Comparison of ENCODE assay signal across 8 mouse cellular contexts in genomic region chr11:102185677-102186076, GRCm38 (mm10). TPM values are rescaled to one million over a fixed set of nuclear protein-coding genes. Genes with fewer than 3 reads are reported as not detected.
DNase-seq lines count a peak whose midpoint lies in the region; ATAC-seq and TF ChIP-seq lines count a peak whose summit lies in the region.

No protein-coding gene starts in this region.

- no peak overlapping the region for H3K9ac ChIP-seq in heart, embryonic 12.5 days
- peak overlapping the region; percentile 90 for H3K9ac ChIP-seq in hindbrain, embryonic 14.5 days
- H3K9ac ChIP-seq in midbrain, embryonic 12.5 days (replicated peaks) = peak overlapping the region; percentile 91; the same call in 1 of the 2 replicates

- WGBS in heart, embryonic 12.5 days = 50% methylated on average over 3 of the region's 3 CpGs
- 57% methylated on average over 3 of the region's 3 CpGs for WGBS in hindbrain, embryonic 14.5 days
- WGBS in midbrain, embryonic 12.5 days = 63% methylated on average over 3 of the region's 3 CpGs

- H3K4me1 ChIP-seq in heart, embryonic 12.5 days (replicated peaks) = peaks cover 20% of the 10 kb centered on the region
- H3K4me1 ChIP-seq in G1E (ENCODE audit: insufficient read depth, low read depth, low read length) = peaks cover 51% of the 10 kb centered on the region
- peaks cover 25% of the 10 kb centered on the region for H3K4me1 ChIP-seq in hindbrain, embryonic 14.5 days (replicated peaks; ENCODE audit: control insufficient read depth, insufficient read depth, low read length)
- H3K4me1 ChIP-seq in midbrain, embryonic 12.5 days = peaks cover 27% of the 10 kb centered on the region

- no peak for ATAC-seq in heart, embryonic 12.5 days (ENCODE audit: insufficient number of reproducible peaks, low FRiP score)
- no peak for ATAC-seq in G1E (ENCODE audit: extremely low read depth, insufficient number of reproducible peaks, low FRiP score, poor library complexity, severe bottlenecking)
- ATAC-seq in hindbrain, embryonic 14.5 days (ENCODE audit: low FRiP score) = no peak
- no peak for ATAC-seq in midbrain, embryonic 12.5 days (ENCODE audit: low FRiP score, low read depth)

- H3K9me3 ChIP-seq in heart, embryonic 12.5 days (replicated peaks) = no peaks in the 10 kb centered on the region
- no peaks in the 10 kb centered on the region for H3K9me3 ChIP-seq in G1E (replicated peaks)
- no peaks in the 10 kb centered on the region for H3K9me3 ChIP-seq in hindbrain, embryonic 14.5 days (ENCODE audit: control insufficient read depth, low read length)
- no peaks in the 10 kb centered on the region for H3K9me3 ChIP-seq in midbrain, embryonic 12.5 days

- peaks cover 20% of the 10 kb centered on the region for H3K36me3 ChIP-seq in heart, embryonic 12.5 days
- H3K36me3 ChIP-seq in G1E (replicated peaks) = peaks cover 27% of the 10 kb centered on the region
- peaks cover 20% of the 10 kb centered on the region for H3K36me3 ChIP-seq in hindbrain, embryonic 14.5 days (replicated peaks; ENCODE audit: control insufficient read depth, insufficient read depth)
- peaks cover 18% of the 10 kb centered on the region for H3K36me3 ChIP-seq in midbrain, embryonic 12.5 days

- H3K27ac ChIP-seq in heart, embryonic 12.5 days (ENCODE audit: poor library complexity, severe bottlenecking) = no peak overlapping the region; the same call in 1 of the 2 replicates
- H3K27ac ChIP-seq in hindbrain, embryonic 14.5 days = peak overlapping the region; percentile 97
- H3K27ac ChIP-seq in midbrain, embryonic 12.5 days (replicated peaks) = peak overlapping the region; percentile 94; the same call in 1 of the 2 replicates

- H3K27me3 ChIP-seq in heart, embryonic 12.5 days (replicated peaks) = no peaks in the 10 kb centered on the region
- H3K27me3 ChIP-seq in G1E (ENCODE audit: insufficient read depth, low read length) = no peaks in the 10 kb centered on the region
- no peaks in the 10 kb centered on the region for H3K27me3 ChIP-seq in hindbrain, embryonic 14.5 days (ENCODE audit: control insufficient read depth, insufficient read depth, low read length)
- H3K27me3 ChIP-seq in midbrain, embryonic 12.5 days = no peaks in the 10 kb centered on the region

- peak overlapping the region; percentile 99 for H3K4me3 ChIP-seq in heart, embryonic 12.5 days
- peak overlapping the region; percentile 86; the same call in 1 of the 2 replicates for H3K4me3 ChIP-seq in G1E (ENCODE audit: low read depth, low read length)
- H3K4me3 ChIP-seq in hindbrain, embryonic 14.5 days (replicated peaks; ENCODE audit: low read length) = peak overlapping the region; percentile 83
- H3K4me3 ChIP-seq in midbrain, embryonic 12.5 days = peak overlapping the region; percentile 88

- H3K4me2 ChIP-seq in heart, embryonic 12.5 days = no peak overlapping the region
- peak overlapping the region; percentile 83 for H3K4me2 ChIP-seq in hindbrain, embryonic 14.5 days (replicated peaks)
- peak overlapping the region; percentile 84 for H3K4me2 ChIP-seq in midbrain, embryonic 12.5 days (replicated peaks)

- intact Hi-C loops in heart, postnatal 25 days (cut with DNase I) = loop anchor here (2.0 kb wide), 1 partner anchor 63 kb away; the partner anchor contains the start of gene BC030867
- intact Hi-C loops in left cerebral cortex, postnatal 4 days (cut with DNase I) = no loop called here

- no peak for DNase-seq in heart, postnatal 25 days (ENCODE audit: low spot score)
- DNase-seq in G1E (ENCODE audit: low spot score) = no peak
- DNase-seq in hindbrain, embryonic 14.5 days (ENCODE audit: low spot score) = no peak
- DNase-seq in embryo, embryonic 11 days = no peak
- no peak for DNase-seq in cerebellum, adult 11-12 months
- no peak for DNase-seq in left cerebral cortex, postnatal 4 days

- no peak for TF ChIP-seq CTCF in G1E (IDR thresholded peaks at IDR 0.05; ENCODE audit: low read depth, low read length)

RNA-seq across cellular contexts. Expression of gene Lsm12, which starts 0.6 kb away (rescaled TPM):
- polyA plus RNA-seq in heart, embryonic 12.5 days (2016; fragmentation: Nextera tagmentation; extraction: Ambion mirVana) = 90.9 and 94.3 TPM in 2 replicates
- 10 to 100 TPM; 46.6 to 51.5 TPM for total RNA-seq in heart, postnatal 25 days (2021)
- total RNA-seq in G1E (2014; fragmentation: Nextera tagmentation) = 160 and 182 TPM in 2 replicates
- total RNA-seq in G1E (2017) = 44.1 and 51.8 TPM in 2 replicates
- polyA plus RNA-seq in G1E (2012) = 114 and 136 TPM in 2 replicates
- 78.6 and 81.9 TPM in 2 replicates for polyA plus RNA-seq in hindbrain, embryonic 14.5 days (2014; fragmentation: Nextera tagmentation; extraction: Ambion mirVana)
- polyA plus RNA-seq in midbrain, embryonic 12.5 days (2016; fragmentation: Nextera tagmentation; extraction: Ambion mirVana) = 112 and 119 TPM in 2 replicates
- 10 to 100 TPM; 84.5 to 86.0 TPM for total RNA-seq in left cerebral cortex, postnatal 4 days (2021)

RNA-seq across cellular contexts. Expression of gene G6pc3, which starts 3.7 kb away (rescaled TPM):
- polyA plus RNA-seq in heart, embryonic 12.5 days (2016; fragmentation: Nextera tagmentation; extraction: Ambion mirVana) = 27.1 and 28.0 TPM in 2 replicates
- 10 to 100 TPM; 40.3 to 41.8 TPM for total RNA-seq in heart, postnatal 25 days (2021)
- total RNA-seq in G1E (2014; fragmentation: Nextera tagmentation) = 37.8 and 45.9 TPM in 2 replicates
- 12.4 and 13.1 TPM in 2 replicates for total RNA-seq in G1E (2017)
- 14.6 and 14.8 TPM in 2 replicates for polyA plus RNA-seq in G1E (2012)
- 39.9 and 42.3 TPM in 2 replicates for polyA plus RNA-seq in hindbrain, embryonic 14.5 days (2014; fragmentation: Nextera tagmentation; extraction: Ambion mirVana)
- 27.6 and 29.7 TPM in 2 replicates for polyA plus RNA-seq in midbrain, embryonic 12.5 days (2016; fragmentation: Nextera tagmentation; extraction: Ambion mirVana)
- 10 to 100 TPM; 34.6 to 35.4 TPM for total RNA-seq in left cerebral cortex, postnatal 4 days (2021)

RNA-seq across cellular contexts. Expression of gene Tmem101, which starts 29.5 kb away (rescaled TPM):
- polyA plus RNA-seq in heart, embryonic 12.5 days (2016; fragmentation: Nextera tagmentation; extraction: Ambion mirVana) = 36.8 and 37.6 TPM in 2 replicates
- 10 to 100 TPM; 14.3 to 17.5 TPM for total RNA-seq in heart, postnatal 25 days (2021)
- total RNA-seq in G1E (2014; fragmentation: Nextera tagmentation) (8.3 and 10.2 TPM in 2 replicates), G1E (2017) (12.9 and 16.7 TPM in 2 replicates)
- polyA plus RNA-seq in G1E (2012) = 8.1 and 14.3 TPM in 2 replicates
- polyA plus RNA-seq in hindbrain, embryonic 14.5 days (2014; fragmentation: Nextera tagmentation; extraction: Ambion mirVana) = 32.7 and 35.0 TPM in 2 replicates
- 33.9 and 38.5 TPM in 2 replicates for polyA plus RNA-seq in midbrain, embryonic 12.5 days (2016; fragmentation: Nextera tagmentation; extraction: Ambion mirVana)
- 10 to 100 TPM; 23.8 to 26.4 TPM for total RNA-seq in left cerebral cortex, postnatal 4 days (2021)

RNA-seq across cellular contexts. Expression of gene Nags, which starts 40.4 kb away (rescaled TPM):
- polyA plus RNA-seq in heart, embryonic 12.5 days (2016; fragmentation: Nextera tagmentation; extraction: Ambion mirVana) = 0.11 TPM in 1 of 2 replicates, not detected in the other
- total RNA-seq in heart, postnatal 25 days (2021) = not detected
- total RNA-seq in G1E (2014; fragmentation: Nextera tagmentation) (not detected in 2 replicates), G1E (2017) (0.06 TPM in 1 of 2 replicates, not detected in the other)
- not detected in 2 replicates for polyA plus RNA-seq in G1E (2012)
- 0.09 TPM in 1 of 2 replicates, not detected in the other for polyA plus RNA-seq in hindbrain, embryonic 14.5 days (2014; fragmentation: Nextera tagmentation; extraction: Ambion mirVana)
- polyA plus RNA-seq in midbrain, embryonic 12.5 days (2016; fragmentation: Nextera tagmentation; extraction: Ambion mirVana) = not detected in 2 replicates
- total RNA-seq in left cerebral cortex, postnatal 4 days (2021) = under 1 TPM in 1 of 2 experiments, not detected in 1; 0.16 TPM

RNA-seq across cellular contexts. Expression of gene Hdac5, which starts 44.3 kb away (rescaled TPM):
- 92.2 and 95.9 TPM in 2 replicates for polyA plus RNA-seq in heart, embryonic 12.5 days (2016; fragmentation: Nextera tagmentation; extraction: Ambion mirVana)
- 100 to 1,000 TPM; 129 to 136 TPM for total RNA-seq in heart, postnatal 25 days (2021)
- 20.5 and 30.7 TPM in 2 replicates for total RNA-seq in G1E (2014; fragmentation: Nextera tagmentation)
- 24.0 and 24.4 TPM in 2 replicates for total RNA-seq in G1E (2017)
- polyA plus RNA-seq in G1E (2012) = 42.8 and 48.2 TPM in 2 replicates
- 40.7 and 50.8 TPM in 2 replicates for polyA plus RNA-seq in hindbrain, embryonic 14.5 days (2014; fragmentation: Nextera tagmentation; extraction: Ambion mirVana)
- 98.4 and 106 TPM in 2 replicates for polyA plus RNA-seq in midbrain, embryonic 12.5 days (2016; fragmentation: Nextera tagmentation; extraction: Ambion mirVana)
- total RNA-seq in left cerebral cortex, postnatal 4 days (2021) = 100 to 1,000 TPM; 205 to 213 TPM
